Mouse (Mus musculus) kidney, embryonic 14.5 days (tissue): ENCODE measurements at regions not wholly inside any gene's neighbourhood (a gene's known extent, or its start where the extent isn't known, plus 50 kb on each side); places are given as distances from the start of the nearest gene placed in this dataset.

Experiments
- ATAC-seq: fragments of 200-750 bp; cut with Nextera tagmentation; 2 replicates; pipeline ENCODE4 v1.8.0; 2017; ENCODE audit warnings: moderate number of reproducible peaks, mild to moderate bottlenecking, moderate TSS enrichment, moderate library complexity; ENCODE audit not compliant: low FRiP score, low TSS enrichment
- H3K27ac ChIP-seq: fragments of 300-500 bp; sonication (generic); 2 replicates; pipeline ENCODE4 v1.5.1; 2014; ENCODE audit warnings: low read depth, mild to moderate bottlenecking, low read length, moderate library complexity, mixed read lengths
- H3K27me3 ChIP-seq: fragments of 300-500 bp; sonication (generic); 2 replicates; pipeline ENCODE4 v1.6.1; 2014; ENCODE audit warnings: mild to moderate bottlenecking, low read length; ENCODE audit not compliant: control insufficient read depth, insufficient read depth
- H3K36me3 ChIP-seq: fragments of 300-500 bp; sonication (generic); 2 replicates; pipeline ENCODE4 v1.6.1; 2014; ENCODE audit warnings: low read length, mixed read lengths; ENCODE audit not compliant: control insufficient read depth, insufficient read depth
- H3K4me1 ChIP-seq: fragments of 300-500 bp; sonication (generic); 2 replicates; pipeline ENCODE4 v1.6.1; 2014; ENCODE audit warnings: low read length, mixed read lengths; ENCODE audit not compliant: control insufficient read depth, insufficient read depth
- H3K4me2 ChIP-seq: fragments of 300-500 bp; sonication (generic); replicated peaks from 2 replicates; pipeline ENCODE4 v1.6.1; 2014; ENCODE audit warnings: low read depth, mild to moderate bottlenecking, low read length
- H3K4me3 ChIP-seq: fragments of 300-500 bp; sonication (generic); 2 replicates; pipeline ENCODE4 v1.5.1; 2014; ENCODE audit warnings: mild to moderate bottlenecking, low read length
- H3K9ac ChIP-seq: fragments of 300-500 bp; sonication (generic); 2 replicates; pipeline ENCODE4 v1.6.1; 2014; ENCODE audit warnings: low read depth, mild to moderate bottlenecking, low read length, moderate library complexity
- H3K9me3 ChIP-seq: fragments of 300-500 bp; sonication (generic); 2 replicates; pipeline ENCODE4 v1.6.1; 2016; ENCODE audit warnings: low read length; ENCODE audit not compliant: control insufficient read depth
- WGBS: fragments of 180-500 bp; shearing (Covaris S2); extraction: QIAGEN DNeasy Blood & Tissue Kit; methylation state at CpG from one replicate; pipeline ENCODE4 v1.1.7; 2014; 5-methylcytosine and 5-hydroxymethylcytosine counted together

GRCm38 (mm10) chr2:33983112-33983748 is 95.5 kb upstream of the Mvb12b start:
- Histone ChIP-seq H3K4me2 (no peak overlapping the region), H3K9me3 (no peaks in the 10 kb centered on the region), H3K4me3 (no peak overlapping the region), H3K36me3 (no peaks in the 10 kb centered on the region), H3K27ac (no peak overlapping the region), H3K4me1 (no peaks in the 10 kb centered on the region), H3K9ac (no peak overlapping the region), H3K27me3 (0 out of 2 replicates have a peak, but pooled peaks cover 2% of the 10 kb centered on the region)
- no peak for ATAC-seq
- 53% methylated on average over 11 of the region's 11 CpGs for WGBS

DNA sequence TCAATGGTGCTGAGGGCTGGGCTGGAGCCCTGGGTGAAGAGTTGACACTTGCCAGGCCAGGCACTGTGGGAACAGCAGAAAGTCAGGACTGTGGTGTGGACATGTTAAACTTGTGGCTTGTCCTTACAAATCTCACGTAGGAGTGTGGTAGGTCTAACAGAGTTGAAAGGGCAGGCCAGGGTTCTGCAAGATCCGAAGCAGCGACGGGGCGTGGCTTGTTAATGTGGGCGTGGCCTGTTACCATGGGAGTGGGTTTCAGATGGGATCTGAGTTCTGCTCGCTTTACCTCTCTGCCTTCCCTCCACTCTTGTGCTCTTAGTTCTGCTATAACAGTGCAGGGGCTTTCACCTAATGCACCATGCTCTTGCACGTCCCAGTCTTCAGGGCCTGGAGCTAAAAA is 94.2 kb upstream of the Mvb12b start:
- WGBS, result 34% methylated on average over 8 of the region's 8 CpGs
- Histone ChIP-seq H3K4me2 (no peak overlapping the region), H3K27me3 (0 out of 2 replicates have a peak, but pooled peaks cover 2% of the 10 kb centered on the region), H3K4me3 (no peak overlapping the region), H3K27ac (no peak overlapping the region), H3K9me3 (no peaks in the 10 kb centered on the region), H3K36me3 (no peaks in the 10 kb centered on the region), H3K4me1 (no peaks in the 10 kb centered on the region), H3K9ac (no peak overlapping the region)
- no peak for ATAC-seq

- H3K4me2 ChIP-seq, result no peak overlapping the region
- H3K36me3 ChIP-seq, result no peaks in the 10 kb centered on the region
- no peak for ATAC-seq
- no peaks in the 10 kb centered on the region for H3K9me3 ChIP-seq
- no peaks in the 10 kb centered on the region for H3K27me3 ChIP-seq
- H3K4me1 ChIP-seq, result no peaks in the 10 kb centered on the region
- no peak overlapping the region for H3K4me3 ChIP-seq
- H3K27ac ChIP-seq, result no peak overlapping the region
- 81% methylated on average over 7 of the region's 7 CpGs for WGBS
- no peak overlapping the region for H3K9ac ChIP-seq
These were observed 93.6 kb upstream of the Mvb12b start for GRCm38 (mm10) chr2:33981321-33981720.

DNA sequence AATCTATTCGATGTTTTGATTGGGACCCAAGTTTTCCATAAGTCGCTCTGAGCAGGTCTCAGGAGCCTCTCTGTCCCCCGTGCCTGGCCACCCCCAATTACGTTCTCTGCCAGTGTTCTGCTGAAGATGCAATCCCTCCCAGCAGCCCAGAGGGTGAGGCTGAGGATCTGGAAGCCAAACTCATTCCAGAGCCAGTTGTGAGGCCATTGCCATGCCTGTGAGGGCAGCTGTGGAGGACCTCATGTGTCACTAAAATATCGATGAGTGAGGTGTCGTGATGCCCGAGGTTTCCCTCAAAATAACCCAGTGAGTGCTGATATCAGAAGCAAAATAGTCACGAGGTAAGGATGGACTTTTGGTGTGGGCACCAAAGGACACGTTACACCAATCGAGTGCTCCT is 93.1 kb upstream of the Mvb12b start:
- Histone ChIP-seq H3K27ac (no peak overlapping the region), H3K9me3 (no peaks in the 10 kb centered on the region), H3K27me3 (no peaks in the 10 kb centered on the region), H3K36me3 (no peaks in the 10 kb centered on the region), H3K9ac (no peak overlapping the region), H3K4me1 (no peaks in the 10 kb centered on the region), H3K4me2 (no peak overlapping the region), H3K4me3 (no peak overlapping the region)
- ATAC-seq, result no peak
- 83% methylated on average over 10 of the region's 10 CpGs for WGBS

- Histone ChIP-seq H3K9ac (no peak overlapping the region), H3K36me3 (no peaks in the 10 kb centered on the region), H3K27me3 (no peaks in the 10 kb centered on the region), H3K4me2 (no peak overlapping the region), H3K4me3 (no peak overlapping the region), H3K9me3 (no peaks in the 10 kb centered on the region), H3K27ac (no peak overlapping the region), H3K4me1 (no peaks in the 10 kb centered on the region)
- no peak for ATAC-seq
These were observed 91.5 kb upstream of the Mvb12b start for GRCm38 (mm10) chr2:33979276-33979675.

- H3K9me3 ChIP-seq, result no peaks in the 10 kb centered on the region
- H3K4me2 ChIP-seq, result no peak overlapping the region
- no peak for ATAC-seq
- no peaks in the 10 kb centered on the region for H3K4me1 ChIP-seq
- H3K27ac ChIP-seq, result no peak overlapping the region
- no peak overlapping the region for H3K4me3 ChIP-seq
- no peaks in the 10 kb centered on the region for H3K27me3 ChIP-seq
- 91% methylated on average over 4 of the region's 4 CpGs for WGBS
- no peaks in the 10 kb centered on the region for H3K36me3 ChIP-seq
- H3K9ac ChIP-seq, result no peak overlapping the region
These were observed 90.8 kb upstream of the Mvb12b start for GRCm38 (mm10) chr2:33978550-33978949.

- H3K4me1 ChIP-seq, result no peaks in the 10 kb centered on the region
- no peaks in the 10 kb centered on the region for H3K9me3 ChIP-seq
- H3K9ac ChIP-seq, result no peak overlapping the region
- H3K4me3 ChIP-seq, result no peak overlapping the region
- H3K27me3 ChIP-seq, result no peaks in the 10 kb centered on the region
- H3K27ac ChIP-seq, result no peak overlapping the region
- no peak overlapping the region for H3K4me2 ChIP-seq
- 74% methylated on average over 20 of the region's 20 CpGs for WGBS
- H3K36me3 ChIP-seq, result no peaks in the 10 kb centered on the region
- no peak for ATAC-seq
These were observed 90.0 kb upstream of the Mvb12b start for GRCm38 (mm10) chr2:33977576-33978352.

DNA sequence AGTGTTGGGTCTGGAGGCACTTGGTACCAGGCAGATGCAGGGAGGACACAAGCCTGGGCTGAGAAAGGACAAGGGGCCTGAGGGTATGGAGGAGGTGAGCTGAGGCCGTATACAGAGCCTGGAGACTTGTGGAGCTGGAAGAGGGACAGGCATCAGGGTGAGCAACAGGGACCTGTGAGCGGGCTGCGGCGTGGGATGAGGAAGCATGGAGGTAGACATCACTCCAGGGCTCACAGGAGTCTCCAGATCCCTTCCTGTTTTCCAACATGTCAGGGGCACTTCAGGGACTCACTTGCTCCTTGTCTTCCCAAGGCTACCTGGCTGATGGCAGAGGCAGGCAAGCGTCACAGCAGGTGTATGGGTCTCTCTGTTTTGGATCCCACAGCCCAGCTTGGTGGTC is 89.4 kb upstream of the Mvb12b start:
- no peak for ATAC-seq
- H3K4me2 ChIP-seq, result no peak overlapping the region
- H3K27ac ChIP-seq, result no peak overlapping the region
- H3K36me3 ChIP-seq, result no peaks in the 10 kb centered on the region
- H3K27me3 ChIP-seq, result no peaks in the 10 kb centered on the region
- no peaks in the 10 kb centered on the region for H3K9me3 ChIP-seq
- WGBS, result 96% methylated on average over 5 of the region's 5 CpGs
- H3K4me3 ChIP-seq, result no peak overlapping the region
- H3K4me1 ChIP-seq, result no peaks in the 10 kb centered on the region
- no peak overlapping the region; the same call in 1 of the 2 replicates for H3K9ac ChIP-seq

DNA sequence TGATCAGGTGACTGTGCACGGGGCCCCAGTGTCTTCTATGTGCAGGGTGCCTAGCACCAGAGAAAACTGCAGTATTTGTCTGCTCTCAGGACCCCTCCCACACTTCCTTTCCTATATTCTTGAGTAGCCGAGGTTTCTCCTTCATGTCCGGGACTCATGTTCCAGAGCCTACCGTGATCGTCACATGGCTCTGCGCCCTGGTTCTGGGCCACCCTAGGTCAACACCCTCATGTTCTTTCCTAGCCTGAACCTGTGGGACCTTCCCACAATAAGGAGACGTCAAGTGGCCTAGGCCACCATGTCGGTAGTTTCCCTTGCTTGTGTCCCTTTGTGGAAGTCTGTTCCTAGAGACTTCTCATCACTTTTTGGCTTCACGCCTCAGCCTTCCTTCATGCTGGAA is 88.4 kb upstream of the Mvb12b start:
- Histone ChIP-seq H3K36me3 (no peaks in the 10 kb centered on the region), H3K27ac (no peak overlapping the region), H3K27me3 (no peaks in the 10 kb centered on the region), H3K4me1 (no peaks in the 10 kb centered on the region), H3K9ac (no peak overlapping the region), H3K9me3 (no peaks in the 10 kb centered on the region), H3K4me2 (peak overlapping the region; percentile 24; the same call in 1 of the 2 replicates), H3K4me3 (no peak overlapping the region)
- 73% methylated on average over 9 of the region's 9 CpGs for whole genome bisulfite sequencing
- no peak for ATAC-seq
